Mouse (Mus musculus): ENCODE measurements at regions not wholly inside any gene's neighbourhood (a gene's known extent, or its start where the extent isn't known, plus 50 kb on each side); places are given as distances from the start of the nearest gene placed in this dataset.

DNA sequence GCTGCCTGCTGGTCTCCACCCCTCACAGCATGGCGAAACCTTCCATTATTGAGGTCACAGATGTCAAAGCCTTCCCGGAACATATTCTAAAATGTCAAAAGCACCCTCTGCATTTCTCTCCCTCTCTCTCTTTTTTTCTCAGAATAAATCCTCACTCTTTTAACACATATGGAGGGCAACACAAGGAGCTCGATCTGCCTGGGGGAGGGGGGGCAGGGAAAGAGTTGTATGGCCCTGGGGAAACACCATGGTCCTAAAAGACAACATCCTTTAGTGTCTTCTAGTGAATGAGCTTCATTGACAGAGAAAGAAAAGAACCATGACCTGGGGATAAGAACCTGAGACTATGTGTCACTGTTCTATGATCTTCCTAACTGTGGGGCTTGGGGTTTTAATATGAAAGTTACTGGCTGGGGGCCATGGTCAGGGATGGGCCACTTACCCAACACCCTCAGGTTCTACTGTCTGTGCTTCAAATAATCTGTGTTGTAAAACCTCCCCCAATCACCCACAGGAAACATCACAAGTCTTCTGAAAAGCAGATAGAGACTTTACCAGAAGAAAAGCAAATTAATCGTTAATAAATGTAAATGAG, 223.0 kb downstream of the Rnf144a start:
- TF ChIP-seq CTCF (IDR thresholded peaks at IDR 0.05; ENCODE audit: low read depth) (no peak), EP300 (optimal IDR thresholded peaks at IDR 0.05) (no peak)

Measured in stomach, postnatal 0 days (tissue).